Mouse (Mus musculus) stomach, postnatal 0 days (tissue): ENCODE results near the gene Iffo2. TPM values are rescaled to one million over a fixed set of nuclear protein-coding genes. Genes with fewer than 3 reads are reported as not detected.

ENCODE experiments used
- ATAC-seq: fragments of 200-750 bp; cut with Nextera tagmentation; 2 replicates; pipeline ENCODE4 v1.8.0; 2017; ENCODE audit not compliant: low FRiP score, low TSS enrichment
- DNase-seq: peaks from one replicate; pipeline ENCODE4 v3.0.0-alpha.2; 2016; ENCODE audit warnings: low spot score
- H3K27ac ChIP-seq: fragments of 300-500 bp; sonication (generic); replicated peaks from 2 replicates; pipeline ENCODE4 v1.5.1; 2014; ENCODE audit warnings: mild to moderate bottlenecking, control low read depth
- H3K27me3 ChIP-seq: fragments of 300-500 bp; sonication (generic); 2 replicates; pipeline ENCODE4 v1.6.1; 2014; ENCODE audit warnings: low read length; ENCODE audit not compliant: control insufficient read depth, insufficient read depth
- H3K36me3 ChIP-seq: fragments of 300-500 bp; sonication (generic); 2 replicates; pipeline ENCODE4 v1.6.1; 2014; ENCODE audit warnings: low read length, mixed read lengths; ENCODE audit not compliant: control insufficient read depth, insufficient read depth
- H3K4me1 ChIP-seq: fragments of 300-500 bp; sonication (generic); replicated peaks from 2 replicates; pipeline ENCODE4 v1.6.1; 2014; ENCODE audit warnings: antibody characterized with exemption; ENCODE audit not compliant: control insufficient read depth, insufficient read depth
- H3K4me2 ChIP-seq: fragments of 300-500 bp; sonication (generic); replicated peaks from 2 replicates; pipeline ENCODE4 v1.6.1; 2014; ENCODE audit warnings: low read depth, mild to moderate bottlenecking, control low read depth, moderate library complexity
- H3K4me3 ChIP-seq: fragments of 300-500 bp; sonication (generic); 2 replicates; pipeline ENCODE4 v1.5.1; 2014; ENCODE audit warnings: low read depth, low read length, control low read depth
- H3K9ac ChIP-seq: fragments of 300-500 bp; sonication (generic); 2 replicates; pipeline ENCODE4 v1.6.1; 2014; ENCODE audit warnings: mild to moderate bottlenecking, low read length, control low read depth, mixed read lengths
- H3K9me3 ChIP-seq: fragments of 300-500 bp; sonication (generic); 2 replicates; pipeline ENCODE4 v1.6.1; 2016; ENCODE audit warnings: low read length; ENCODE audit not compliant: control insufficient read depth
- CTCF ChIP-seq: IDR thresholded peaks from 2 replicates; pipeline ENCODE4 v1.5.1; 2016; ENCODE audit warnings: antibody characterized with exemption, low read depth, mild to moderate bottlenecking, moderate library complexity
- EP300 ChIP-seq: optimal IDR thresholded peaks from 2 replicates; pipeline ENCODE3; 2016; ENCODE audit warnings: antibody characterized with exemption
- WGBS: fragments of 180-500 bp; shearing (Covaris S2); extraction: QIAGEN DNeasy Blood & Tissue Kit; methylation state at CpG from one replicate; pipeline ENCODE4 v1.1.7; 2014; 5-methylcytosine and 5-hydroxymethylcytosine counted together
- polyA plus RNA-seq: library from polyadenylated mRNA; unstranded; fragments of >200 nt; fragmentation: Nextera tagmentation; extraction: Ambion mirVana; gene quantifications from 2 replicates; pipeline ENCODE4 v1.2.1, GENCODE M21; 2015

Iffo2 gene
- polyA plus RNA-seq, 1 experiment from 2014 or later, result 4.0 TPM

- Histone ChIP-seq H3K4me3 (no peak overlapping the region), H3K9ac (no peak overlapping the region), H3K36me3 (peaks cover 18% of the 10 kb centered on the region), H3K4me1 (no peaks in the 10 kb centered on the region), H3K4me2 (no peak overlapping the region), H3K27me3 (no peaks in the 10 kb centered on the region), H3K27ac (no peak overlapping the region), H3K9me3 (no peaks in the 10 kb centered on the region)
- DNase-seq (no peak), ATAC-seq (no peak)
- WGBS, result 76% methylated on average over 4 of the region's 4 CpGs
- TF ChIP-seq EP300, result no peak
- TF ChIP-seq CTCF, result no peak
Measured at GRCm38 (mm10) chr4:139608975-139609374, 78.6 kb downstream of the Iffo2 start.

- WGBS, result 64% methylated on average over 6 of the region's 6 CpGs
- no peak for TF ChIP-seq CTCF
- TF ChIP-seq EP300, result no peak
- DNase-seq (no peak), ATAC-seq (no peak)
- 0 out of 2 replicates have a peak overlapping the region, but pooled peaks have one; percentile 18 for H3K27ac ChIP-seq
- no peaks in the 10 kb centered on the region for H3K27me3 ChIP-seq
- H3K36me3 ChIP-seq, result peaks cover 16% of the 10 kb centered on the region
- H3K9ac ChIP-seq, result no peak overlapping the region
- no peak overlapping the region for H3K4me3 ChIP-seq
- no peaks in the 10 kb centered on the region for H3K4me1 ChIP-seq
- no peak overlapping the region for H3K4me2 ChIP-seq
- H3K9me3 ChIP-seq, result no peaks in the 10 kb centered on the region
Measured at GRCm38 (mm10) chr4:139610954-139611353, 80.6 kb downstream of the Iffo2 start.

- H3K27ac ChIP-seq, result no peak overlapping the region
- no peak for TF ChIP-seq EP300
- TF ChIP-seq CTCF, result peak; percentile 99
- no peaks in the 10 kb centered on the region for H3K27me3 ChIP-seq
- ATAC-seq (peak; percentile 56; the same call in 1 of the 2 replicates), DNase-seq (peak; percentile 77)
- H3K4me2 ChIP-seq, result no peak overlapping the region
- peaks cover 16% of the 10 kb centered on the region for H3K36me3 ChIP-seq
- H3K4me1 ChIP-seq, result no peaks in the 10 kb centered on the region
- H3K9me3 ChIP-seq, result no peaks in the 10 kb centered on the region
- H3K4me3 ChIP-seq, result no peak overlapping the region
- no peak overlapping the region for H3K9ac ChIP-seq
- WGBS, result 5% methylated on average over 10 of the region's 10 CpGs
Measured at GRCm38 (mm10) chr4:139611542-139611953, 81.2 kb downstream of the Iffo2 start.

GRCm38 (mm10) chr4:139614524-139615260 lies 84.3 kb downstream of the Iffo2 start:
- Histone ChIP-seq H3K4me3 (no peak overlapping the region), H3K9ac (no peak overlapping the region), H3K36me3 (peaks cover 12% of the 10 kb centered on the region), H3K27ac (no peak overlapping the region), H3K27me3 (no peaks in the 10 kb centered on the region), H3K4me1 (no peaks in the 10 kb centered on the region), H3K9me3 (no peaks in the 10 kb centered on the region), H3K4me2 (no peak overlapping the region)
- TF ChIP-seq CTCF (peak; percentile 18), EP300 (no peak)
- 88% methylated on average over 21 of the region's 21 CpGs for WGBS
- ATAC-seq (no peak), DNase-seq (no peak)

GRCm38 (mm10) chr4:139616276-139617000 lies 86.1 kb downstream of the Iffo2 start:
- Histone ChIP-seq H3K4me2 (peak overlapping the region; percentile 55), H3K27ac (peak overlapping the region; percentile 84), H3K9me3 (no peaks in the 10 kb centered on the region), H3K27me3 (no peaks in the 10 kb centered on the region), H3K4me3 (peak overlapping the region; percentile 43), H3K4me1 (no peaks in the 10 kb centered on the region), H3K9ac (peak overlapping the region; percentile 52), H3K36me3 (peaks cover 12% of the 10 kb centered on the region)
- DNase-seq (peak; percentile 83), ATAC-seq (peak; percentile 89)
- no peak for TF ChIP-seq CTCF
- no peak for TF ChIP-seq EP300
- 17% methylated on average over 22 of the region's 24 CpGs for WGBS

GRCm38 (mm10) chr4:139617001-139617364 lies 86.6 kb downstream of the Iffo2 start:
- Histone ChIP-seq H3K9ac (no peak overlapping the region), H3K4me2 (peak overlapping the region; percentile 55), H3K4me1 (no peaks in the 10 kb centered on the region), H3K27me3 (no peaks in the 10 kb centered on the region), H3K9me3 (no peaks in the 10 kb centered on the region), H3K4me3 (peak overlapping the region; percentile 43; the same call in 1 of the 2 replicates), H3K27ac (peak overlapping the region; percentile 84; the same call in 1 of the 2 replicates), H3K36me3 (peaks cover 12% of the 10 kb centered on the region)
- WGBS, result 42% methylated on average over 3 of the region's 3 CpGs
- no peak for ATAC-seq
- no peak for DNase-seq
- no peak for TF ChIP-seq CTCF
- TF ChIP-seq EP300, result no peak
